Mouse (Mus musculus): ENCODE results near the gene Ranbp3. TPM values are rescaled to one million over a fixed set of nuclear protein-coding genes. Genes with fewer than 3 reads are reported as not detected.

The Ranbp3 gene
- polyA plus RNA-seq, 1 experiment from 2014 or later = 147 TPM

DNA sequence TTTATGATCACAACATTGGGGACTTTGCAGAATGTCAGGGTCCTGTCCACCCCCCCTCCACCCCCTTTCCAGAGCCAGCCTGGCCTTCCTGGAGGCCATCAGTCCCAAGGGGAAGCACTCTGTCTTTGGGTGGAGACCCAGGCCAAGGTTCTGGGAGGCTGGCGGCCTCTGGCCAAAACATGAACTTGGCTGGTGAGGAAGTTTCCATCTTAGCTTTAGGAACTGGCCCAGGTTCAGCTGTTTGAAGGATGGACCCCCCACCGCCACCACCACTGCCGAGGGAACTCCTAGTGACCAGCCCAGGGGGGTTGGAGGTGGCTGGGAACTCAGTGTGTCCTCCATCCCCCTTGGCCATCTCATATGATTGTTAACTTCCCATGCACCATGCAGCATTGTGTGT is 88.0 kb downstream of the Ranbp3 start:
- 78% methylated on average over 3 of the region's 3 CpGs for WGBS
- no peaks in the 10 kb centered on the region for H3K9me3 ChIP-seq
- no peak for DNase-seq (ENCODE audit: extremely low spot score, low spot score)
- peak overlapping the region; percentile 53; the same call in 1 of the 2 replicates for H3K4me3 ChIP-seq
- peaks cover 62% of the 10 kb centered on the region for H3K4me1 ChIP-seq
- no peaks in the 10 kb centered on the region for H3K36me3 ChIP-seq (replicated peaks)
- H3K27me3 ChIP-seq (ENCODE audit: poor library complexity, severe bottlenecking) = peaks cover 56% of the 10 kb centered on the region
- peak overlapping the region; percentile 89; the same call in 1 of the 2 replicates for H3K27ac ChIP-seq

Other genes starting within 250 kb of the Ranbp3 start
- 80.3 and 91.5 TPM in 2 replicates for gene Ptprs, start 196.8 kb upstream of the Ranbp3 start, polyA plus RNA-seq (2016; fragmentation: Nextera tagmentation; extraction: Ambion mirVana)
- gene Znrf4, start 160.9 kb upstream of the Ranbp3 start, polyA plus RNA-seq (2016; fragmentation: Nextera tagmentation; extraction: Ambion mirVana) = not detected in 2 replicates
- 1.1 and 1.3 TPM in 2 replicates for gene Gm20219, start 118.9 kb upstream of the Ranbp3 start, polyA plus RNA-seq (2016; fragmentation: Nextera tagmentation; extraction: Ambion mirVana)
- 84.0 and 85.7 TPM in 2 replicates for gene Safb2, start 88.7 kb upstream of the Ranbp3 start, polyA plus RNA-seq (2016; fragmentation: Nextera tagmentation; extraction: Ambion mirVana)
- gene Safb, start 88.5 kb upstream of the Ranbp3 start, polyA plus RNA-seq (2016; fragmentation: Nextera tagmentation; extraction: Ambion mirVana) = 160 and 172 TPM in 2 replicates
- 192 and 193 TPM in 2 replicates for gene 2410015M20Rik, start 63.5 kb upstream of the Ranbp3 start, polyA plus RNA-seq (2016; fragmentation: Nextera tagmentation; extraction: Ambion mirVana)
- gene Rpl36, start 59.9 kb upstream of the Ranbp3 start, polyA plus RNA-seq (2016; fragmentation: Nextera tagmentation; extraction: Ambion mirVana) = 1,518 and 1,601 TPM in 2 replicates
- 61.8 and 62.3 TPM in 2 replicates for gene Lonp1, start 46.4 kb upstream of the Ranbp3 start, polyA plus RNA-seq (2016; fragmentation: Nextera tagmentation; extraction: Ambion mirVana)
- gene Catsperd, start 45.2 kb upstream of the Ranbp3 start, polyA plus RNA-seq (2016; fragmentation: Nextera tagmentation; extraction: Ambion mirVana) = 0.53 and 0.81 TPM in 2 replicates
- gene Ndufa11, start 44.5 kb downstream of the Ranbp3 start, polyA plus RNA-seq (2016; fragmentation: Nextera tagmentation; extraction: Ambion mirVana) = 366 and 374 TPM in 2 replicates
- 11.1 and 12.2 TPM in 2 replicates for gene Vmac, start 44.7 kb downstream of the Ranbp3 start, polyA plus RNA-seq (2016; fragmentation: Nextera tagmentation; extraction: Ambion mirVana)
- gene Nrtn, start 84.2 kb downstream of the Ranbp3 start, polyA plus RNA-seq (2016; fragmentation: Nextera tagmentation; extraction: Ambion mirVana) = 3.2 and 3.5 TPM in 2 replicates
- 46.0 and 46.2 TPM in 2 replicates for gene Dus3l, start 91.5 kb downstream of the Ranbp3 start, polyA plus RNA-seq (2016; fragmentation: Nextera tagmentation; extraction: Ambion mirVana)
- gene Prr22, start 97.0 kb downstream of the Ranbp3 start, polyA plus RNA-seq (2016; fragmentation: Nextera tagmentation; extraction: Ambion mirVana) = 1.8 and 1.9 TPM in 2 replicates
- 7.8 and 9.6 TPM in 2 replicates for gene Rfx2, start 157.7 kb downstream of the Ranbp3 start, polyA plus RNA-seq (2016; fragmentation: Nextera tagmentation; extraction: Ambion mirVana)
- gene Acsbg2, start 201.2 kb downstream of the Ranbp3 start, polyA plus RNA-seq (2016; fragmentation: Nextera tagmentation; extraction: Ambion mirVana) = not detected in 2 replicates
- gene 1700061G19Rik, start 202.2 kb downstream of the Ranbp3 start, polyA plus RNA-seq (2016; fragmentation: Nextera tagmentation; extraction: Ambion mirVana) = 0.26 and 0.46 TPM in 2 replicates

Data from forebrain, embryonic 10.5 days (tissue).